Mouse (Mus musculus) E14TG2a.4 (cell line): ENCODE results near the gene Eid3.

ENCODE experiments used
- H3K27me3 ChIP-seq: 2 replicates; pipeline ENCODE4 v1.6.1; 2014; ENCODE audit warnings: low read length, control low read depth; ENCODE audit not compliant: insufficient read depth
- H3K36me3 ChIP-seq: 2 replicates; pipeline ENCODE4 v1.6.1; 2014; ENCODE audit warnings: low read length, control low read depth; ENCODE audit not compliant: insufficient read depth
- H3K4me1 ChIP-seq: replicated peaks from 2 replicates; pipeline ENCODE4 v1.6.1; 2014; ENCODE audit warnings: low read depth, low read length, control low read depth
- H3K4me3 ChIP-seq: replicated peaks from 2 replicates; pipeline ENCODE4 v1.5.1; 2014; ENCODE audit warnings: mild to moderate bottlenecking, low read length
- H3K9me3 ChIP-seq: 2 replicates; pipeline ENCODE4 v1.6.1; 2014; ENCODE audit warnings: low read length, control low read depth
- CTCF ChIP-seq: conservative IDR thresholded peaks from 2 replicates; pipeline ENCODE4 v1.5.1; 2014; ENCODE audit warnings: low read length
- NANOG ChIP-seq: IDR thresholded peaks from 2 replicates; pipeline ENCODE4 v1.6.1; 2014; ENCODE audit warnings: borderline replicate concordance, low read length, mixed read lengths
- POU5F1 ChIP-seq: IDR thresholded peaks from 2 replicates; pipeline ENCODE4 v1.6.1; 2014; ENCODE audit warnings: low read length, borderline replicate concordance

Eid3 gene

DNA sequence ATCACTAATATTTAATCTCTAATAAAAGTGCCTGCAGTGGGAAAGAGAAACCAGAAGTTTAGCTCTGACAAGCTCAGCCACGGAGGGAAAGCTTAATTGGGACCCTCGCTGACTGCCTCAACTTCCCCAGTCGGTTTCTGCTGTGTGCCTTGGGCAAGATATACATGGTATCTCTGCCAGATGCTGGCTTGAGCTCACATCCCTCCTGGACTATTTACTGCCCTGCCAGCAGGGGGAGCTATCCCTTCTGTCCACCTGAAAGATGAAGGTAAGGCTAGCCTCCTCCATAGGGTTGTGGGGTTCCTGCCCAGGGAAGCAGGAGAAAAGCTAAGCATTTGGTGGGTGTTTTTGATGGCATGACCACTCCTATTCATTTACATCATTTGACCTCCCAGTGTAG, 43.8 kb downstream of the Eid3 start:
- no peaks in the 10 kb centered on the region for H3K27me3 ChIP-seq
- peak; percentile 50 for TF ChIP-seq CTCF
- no peak for TF ChIP-seq POU5F1
- H3K4me3 ChIP-seq = no peak overlapping the region
- peaks cover 5% of the 10 kb centered on the region for H3K4me1 ChIP-seq
- H3K36me3 ChIP-seq = no peaks in the 10 kb centered on the region
- no peaks in the 10 kb centered on the region for H3K9me3 ChIP-seq

DNA sequence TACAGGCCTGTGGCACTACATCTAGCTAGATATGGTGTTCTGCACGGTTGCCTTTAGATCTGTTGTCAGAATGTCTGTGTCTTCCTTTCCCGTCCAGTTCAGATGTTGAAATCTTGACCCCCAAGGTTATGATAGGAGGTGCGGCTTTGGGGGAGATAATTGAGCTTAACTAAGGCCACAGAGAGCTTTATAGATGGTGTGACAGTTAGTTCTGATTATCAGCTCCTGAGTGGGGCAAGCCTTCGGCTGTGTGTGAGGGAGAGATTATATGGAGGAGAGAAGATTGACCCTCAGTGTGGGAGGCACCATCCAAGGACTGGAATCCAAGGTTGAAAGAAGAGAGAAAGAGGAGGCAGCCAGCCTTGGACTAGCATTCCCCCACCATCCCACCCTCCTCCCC, 46.8 kb downstream of the Eid3 start:
- H3K9me3 ChIP-seq = no peaks in the 10 kb centered on the region
- peaks cover 5% of the 10 kb centered on the region for H3K4me1 ChIP-seq
- H3K36me3 ChIP-seq = no peaks in the 10 kb centered on the region
- TF ChIP-seq CTCF = no peak
- TF ChIP-seq NANOG = no peak
- no peak for TF ChIP-seq POU5F1
- H3K4me3 ChIP-seq = no peak overlapping the region
- H3K27me3 ChIP-seq = no peaks in the 10 kb centered on the region; the same call in 1 of the 2 replicates

DNA sequence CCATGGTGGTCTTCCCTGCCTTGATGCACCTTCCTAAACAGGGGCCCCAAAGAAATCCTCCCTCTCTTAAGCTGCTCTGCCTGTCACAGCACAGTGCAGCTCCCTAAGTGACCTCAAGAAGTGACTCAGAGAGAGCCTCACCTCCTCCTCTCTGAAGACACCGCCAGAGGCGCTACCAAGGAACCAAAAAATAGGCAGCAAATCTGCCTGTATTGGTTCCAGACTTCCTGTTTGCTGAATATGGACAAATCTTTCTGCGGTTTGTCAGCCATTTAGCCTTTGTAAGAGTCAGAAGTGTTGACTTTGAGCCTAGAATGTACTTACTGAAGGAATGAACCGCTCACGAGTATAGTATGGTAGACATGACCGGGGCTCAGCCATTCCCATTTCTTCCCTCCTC, 47.3 kb downstream of the Eid3 start:
- Histone ChIP-seq H3K4me1 (peaks cover 5% of the 10 kb centered on the region), H3K36me3 (no peaks in the 10 kb centered on the region), H3K9me3 (no peaks in the 10 kb centered on the region), H3K4me3 (no peak overlapping the region), H3K27me3 (no peaks in the 10 kb centered on the region; the same call in 1 of the 2 replicates)
- TF ChIP-seq POU5F1 (no peak), CTCF (no peak), NANOG (no peak)
